Mouse (Mus musculus) olfactory bulb, adult 2 months (tissue): ENCODE measurements around the gene Rgs6.

Experiments used
- CTCF ChIP-seq: fragments of 200-500 bp; IDR thresholded peaks from 2 replicates; pipeline ENCODE4 v1.5.1; 2012; ENCODE audit warnings: low read depth, mild to moderate bottlenecking, low read length, moderate library complexity; ENCODE audit not compliant: insufficient read depth
- POLR2A ChIP-seq: fragments of 200-500 bp; IDR thresholded peaks from 2 replicates; pipeline ENCODE4 v1.6.1; 2012; ENCODE audit warnings: mild to moderate bottlenecking, low read depth, low read length, moderate library complexity; ENCODE audit not compliant: insufficient read depth

DNA sequence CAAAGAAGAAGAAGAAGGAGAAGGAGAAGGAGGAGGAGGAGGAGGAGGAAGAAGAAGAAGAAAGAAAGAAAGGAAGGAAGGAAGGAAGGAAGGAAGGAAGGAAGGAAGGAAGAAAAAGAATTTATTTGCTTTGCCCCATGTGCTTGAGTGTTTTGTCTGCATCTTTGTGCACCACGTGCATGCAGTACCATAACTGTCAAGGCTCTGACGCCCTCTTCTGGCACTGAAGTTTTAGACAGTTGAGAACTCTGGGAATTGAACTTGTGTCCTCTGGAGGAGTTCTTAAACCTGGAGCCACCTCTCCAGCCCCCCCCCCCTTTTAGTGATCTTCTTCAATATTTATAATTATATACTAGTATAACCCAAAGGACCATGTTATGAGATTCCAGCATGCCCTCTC, 426.8 kb downstream of the Rgs6 start:
- TF ChIP-seq CTCF (no peak), POLR2A (no peak)
